Mouse (Mus musculus): ENCODE measurements around the gene Esp4. TPM values are rescaled to one million over a fixed set of nuclear protein-coding genes. Genes with fewer than 3 reads are reported as not detected.

The Esp4 gene
- polyA plus RNA-seq (2014; fragmentation: Illumina TruSeq; extraction: RNeasy Lipid Tissue Mini Kit (QIAGEN cat#74804); ENCODE audit: low replicate concordance): not detected

DNA sequence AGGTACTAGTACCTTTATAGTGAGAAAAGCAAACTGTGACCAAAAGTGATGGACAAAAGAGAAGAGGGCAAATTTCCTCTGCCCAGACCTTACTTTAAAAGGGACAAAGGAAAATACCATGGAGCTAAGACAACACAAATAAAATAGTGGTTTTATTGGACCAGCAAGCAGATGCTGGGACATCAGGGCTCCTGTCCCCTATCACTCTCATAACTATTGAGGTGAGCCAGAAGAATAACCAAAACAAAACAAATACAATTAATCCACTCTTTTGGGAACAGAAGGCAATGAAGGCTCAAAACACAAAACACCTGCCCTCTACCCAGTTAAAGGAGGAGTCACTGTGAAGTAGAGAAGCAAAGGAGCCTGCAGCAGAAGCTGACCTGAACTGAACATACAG, at the start of gene Esp4:
Gene Esp4, plus strand, starts transcription at position 301 of the 400 bp plus-strand sequence.

DNA sequence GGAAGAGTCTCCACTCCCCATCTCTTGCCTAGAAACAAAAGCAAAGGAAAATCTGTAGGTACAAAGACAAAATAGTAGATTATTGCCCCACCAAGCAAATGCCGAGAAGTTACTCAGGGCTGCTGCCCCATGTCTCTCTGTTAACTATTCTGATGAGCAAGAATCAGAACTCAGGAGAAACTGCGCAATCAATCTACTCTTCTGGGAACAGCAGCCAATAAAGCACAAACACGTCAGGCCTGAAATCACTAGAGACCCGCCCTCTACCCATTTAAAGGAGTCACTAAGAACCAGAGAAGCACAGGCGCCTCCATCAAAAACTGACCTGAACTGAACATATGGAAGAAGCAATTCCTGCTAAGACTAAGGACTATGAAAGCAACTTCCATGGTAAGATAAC, 37.2 kb upstream of the Esp4 start, which contains the start of gene Esp6:
Gene Esp6, plus strand, starts transcription at position 301 of the 400 bp plus-strand sequence.

DNA sequence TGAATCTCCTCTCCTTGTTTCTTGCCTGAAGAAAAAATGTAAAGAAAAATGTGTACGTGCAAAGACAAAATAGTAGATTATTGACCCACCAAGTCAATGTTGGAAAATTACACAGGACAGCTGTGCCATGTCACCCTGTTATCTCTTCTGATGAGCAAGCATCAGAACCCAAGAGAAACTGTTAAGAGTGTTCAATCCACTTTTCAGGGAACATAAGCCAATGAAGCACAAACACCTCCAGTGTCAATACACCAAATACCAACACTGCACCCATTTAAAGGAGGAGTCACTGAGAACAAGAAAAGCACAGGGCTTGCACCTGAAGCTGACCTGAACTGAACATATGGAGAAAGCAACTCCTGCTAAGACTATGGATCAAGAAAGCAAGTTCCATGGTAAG, 33.4 kb downstream of the Esp4 start, which contains the start of gene Esp3:
Gene Esp3, plus strand, starts transcription at position 301 of the 400 bp plus-strand sequence.

Other genes starting within 250 kb of the Esp4 start
- not detected for gene Esp8, start 78.6 kb upstream of the Esp4 start, polyA plus RNA-seq (2014; fragmentation: Illumina TruSeq; extraction: RNeasy Lipid Tissue Mini Kit (QIAGEN cat#74804); ENCODE audit: low replicate concordance)
- gene Esp6, start 37.1 kb upstream of the Esp4 start, polyA plus RNA-seq (2014; fragmentation: Illumina TruSeq; extraction: RNeasy Lipid Tissue Mini Kit (QIAGEN cat#74804); ENCODE audit: low replicate concordance): not detected
- not detected for gene Esp3, start 33.5 kb downstream of the Esp4 start, polyA plus RNA-seq (2014; fragmentation: Illumina TruSeq; extraction: RNeasy Lipid Tissue Mini Kit (QIAGEN cat#74804); ENCODE audit: low replicate concordance)
- not detected for gene Esp1, start 128.5 kb downstream of the Esp4 start, polyA plus RNA-seq (2014; fragmentation: Illumina TruSeq; extraction: RNeasy Lipid Tissue Mini Kit (QIAGEN cat#74804); ENCODE audit: low replicate concordance)
- gene Crisp2, start 208.4 kb downstream of the Esp4 start, polyA plus RNA-seq (2014; fragmentation: Illumina TruSeq; extraction: RNeasy Lipid Tissue Mini Kit (QIAGEN cat#74804); ENCODE audit: low replicate concordance): 2.1 TPM
- not detected for gene Rhag, start 212.5 kb downstream of the Esp4 start, polyA plus RNA-seq (2014; fragmentation: Illumina TruSeq; extraction: RNeasy Lipid Tissue Mini Kit (QIAGEN cat#74804); ENCODE audit: low replicate concordance)

Data from small intestine, adult 10 weeks (tissue).